Mouse (Mus musculus): ENCODE measurements around the gene Ankrd28.

DNA sequence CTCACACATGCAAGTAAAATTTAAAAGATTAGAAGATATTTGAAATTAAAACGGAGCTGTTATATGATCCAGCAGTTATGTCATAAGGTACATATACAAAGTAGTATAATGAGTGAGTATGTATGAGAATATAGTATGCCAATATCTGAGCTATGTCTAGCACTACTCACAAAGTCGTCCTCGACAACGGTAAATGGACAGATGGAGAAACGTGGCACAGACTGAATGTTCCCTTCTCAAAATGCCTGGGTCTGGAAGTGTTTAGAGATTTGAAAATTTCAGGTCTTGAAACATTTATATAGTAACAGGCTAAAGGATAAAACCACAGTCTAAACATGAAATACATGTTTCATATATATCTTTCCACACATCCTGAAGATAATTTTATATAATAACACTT is 30.0 kb downstream of the Ankrd28 start:
- TF ChIP-seq CTCF (IDR thresholded peaks at IDR 0.05; ENCODE audit: low read depth) (no peak), EP300 (IDR thresholded peaks at IDR 0.05; ENCODE audit: low read depth) (no peak)
